Mouse (Mus musculus) lung, adult 2 months (tissue): ENCODE measurements around the gene 6430531B16Rik. TPM values are rescaled to one million over a fixed set of nuclear protein-coding genes. Genes with fewer than 3 reads are reported as not detected.

Experiments used
- DNase-seq: peaks from one replicate; pipeline ENCODE4 v3.0.0; 2022
- H3K4me1 ChIP-seq: fragments of 200-500 bp; 2 replicates; pipeline ENCODE4 v1.6.1; 2011; ENCODE audit warnings: low read length; ENCODE audit not compliant: control insufficient read depth, insufficient read depth
- H3K4me3 ChIP-seq: fragments of 200-500 bp; replicated peaks from 2 replicates; pipeline ENCODE3; 2011; ENCODE audit warnings: low read depth, mild to moderate bottlenecking, control low read depth, low read length; ENCODE audit errors: extremely low read depth
- CTCF ChIP-seq: fragments of 200-500 bp; IDR thresholded peaks from 2 replicates; pipeline ENCODE4 v1.5.1; 2011; ENCODE audit warnings: mild to moderate bottlenecking, low read length, control low read depth; ENCODE audit not compliant: insufficient read depth
- POLR2A ChIP-seq: fragments of 200-500 bp; IDR thresholded peaks from 2 replicates; pipeline ENCODE4 v1.6.1; 2011; ENCODE audit warnings: low read depth, mild to moderate bottlenecking, control low read depth, low read length, borderline replicate concordance; ENCODE audit errors: extremely low read depth
- WGBS: fragments of 180-500 bp; shearing (Covaris S2); methylation state at CpG from one replicate; pipeline ENCODE4 v1.1.7; 2018; 5-methylcytosine and 5-hydroxymethylcytosine counted together
- polyA plus RNA-seq: library from polyadenylated mRNA; depleted of rRNA; stranded (reverse); fragments of >200 nt; gene quantifications from 2 replicates; pipeline ENCODE4 v1.2.3, GENCODE M21; 2012; rRNA removed

Gene 6430531B16Rik
- polyA plus RNA-seq = 5.6 and 6.8 TPM in 2 replicates

GRCm38 (mm10) chr7:139978278-139978892 is at the start of gene 6430531B16Rik:
Gene 6430531B16Rik, minus strand, starts transcription at chr7:139978755.
- 0 out of 2 replicates have a peak, but pooled peaks cover 3% of the 10 kb centered on the region for H3K4me1 ChIP-seq
- TF ChIP-seq CTCF = no peak
- TF ChIP-seq POLR2A = peak; percentile 24; the same call in 1 of the 2 replicates
- DNase-seq = peak; percentile 68
- 7% methylated on average over 32 of the region's 32 CpGs for WGBS
- H3K4me3 ChIP-seq = peak within 1 kb of the TSS; percentile 34

GRCm38 (mm10) chr7:140011336-140011735 is 32.8 kb upstream of the 6430531B16Rik start:
- 98% methylated on average over 17 of the region's 17 CpGs for WGBS
- Histone ChIP-seq H3K4me3 (no peak overlapping the region), H3K4me1 (no peaks in the 10 kb centered on the region)
- no peak for DNase-seq
- TF ChIP-seq CTCF (no peak), POLR2A (no peak)

GRCm38 (mm10) chr7:140007781-140008180 is 29.2 kb upstream of the 6430531B16Rik start:
- Histone ChIP-seq H3K4me1 (no peaks in the 10 kb centered on the region), H3K4me3 (no peak overlapping the region)
- no peak for DNase-seq
- TF ChIP-seq CTCF = no peak
- TF ChIP-seq POLR2A = no peak
- WGBS = 92% methylated on average over 9 of the region's 9 CpGs

DNA sequence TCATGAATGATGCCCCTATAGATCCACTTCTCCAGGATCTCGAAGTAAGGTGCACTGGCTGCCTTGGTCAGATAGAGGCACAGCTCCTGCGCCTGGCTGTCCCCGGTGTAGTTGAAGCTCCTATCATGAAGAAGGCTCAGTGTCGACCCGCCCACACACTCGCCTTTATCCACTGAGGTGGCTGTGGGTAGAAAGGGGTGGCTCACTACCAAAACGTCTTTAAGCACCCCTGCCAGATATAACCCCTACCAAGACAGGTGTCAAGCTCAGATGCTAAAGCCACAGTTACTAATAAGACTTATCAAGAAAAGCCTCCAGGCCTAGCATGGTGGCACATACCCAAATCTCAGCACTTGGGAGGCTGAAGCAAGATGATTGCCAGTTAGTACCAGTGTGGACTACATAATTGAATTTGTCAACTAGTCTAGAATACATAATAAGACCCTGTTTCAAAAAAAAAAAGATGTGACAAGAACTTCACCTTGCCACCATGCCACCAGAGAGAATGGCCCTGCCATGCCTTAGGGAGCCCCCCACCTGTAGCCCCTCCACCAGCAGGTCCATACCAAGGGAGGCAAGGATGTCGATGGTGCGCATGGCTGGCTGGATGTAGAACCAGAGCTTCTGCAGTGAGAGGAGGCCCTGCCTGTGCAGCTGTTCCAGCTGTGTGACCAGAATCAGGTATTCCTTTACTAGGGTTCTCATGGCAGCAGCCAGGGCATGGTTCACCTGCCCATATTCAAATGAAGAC is 28.5 kb upstream of the 6430531B16Rik start:
- 93% methylated on average over 9 of the region's 9 CpGs for WGBS

DNA sequence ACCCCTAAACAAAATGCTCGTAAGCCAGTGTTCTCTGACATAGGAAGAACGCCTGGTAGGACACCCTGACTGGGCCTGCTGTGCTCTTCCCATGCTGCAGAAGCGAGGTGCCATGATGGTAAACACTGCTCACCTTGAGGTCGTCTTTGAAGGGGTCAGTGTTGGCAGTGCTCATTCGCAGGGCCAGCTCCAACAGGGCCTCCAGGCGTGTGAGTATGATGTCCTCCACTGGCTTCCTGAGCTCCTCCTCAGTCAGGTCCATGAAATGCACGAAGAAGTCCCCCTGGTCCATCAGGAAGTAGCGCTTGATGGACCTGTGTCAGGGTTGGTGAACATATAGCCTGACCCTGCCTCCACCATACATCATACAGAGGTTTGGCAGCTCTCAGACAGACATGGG is 26.1 kb upstream of the 6430531B16Rik start:
- no peak for TF ChIP-seq CTCF
- no peak for TF ChIP-seq POLR2A
- 91% methylated on average over 8 of the region's 8 CpGs for WGBS
- Histone ChIP-seq H3K4me3 (no peak overlapping the region), H3K4me1 (no peaks in the 10 kb centered on the region)
- DNase-seq = no peak

More for the DNA sequence above, 28.5 kb upstream of the 6430531B16Rik start:
- Histone ChIP-seq H3K4me1 (no peaks in the 10 kb centered on the region), H3K4me3 (no peak overlapping the region)
- TF ChIP-seq POLR2A (no peak), CTCF (no peak)
- DNase-seq = no peak

DNA sequence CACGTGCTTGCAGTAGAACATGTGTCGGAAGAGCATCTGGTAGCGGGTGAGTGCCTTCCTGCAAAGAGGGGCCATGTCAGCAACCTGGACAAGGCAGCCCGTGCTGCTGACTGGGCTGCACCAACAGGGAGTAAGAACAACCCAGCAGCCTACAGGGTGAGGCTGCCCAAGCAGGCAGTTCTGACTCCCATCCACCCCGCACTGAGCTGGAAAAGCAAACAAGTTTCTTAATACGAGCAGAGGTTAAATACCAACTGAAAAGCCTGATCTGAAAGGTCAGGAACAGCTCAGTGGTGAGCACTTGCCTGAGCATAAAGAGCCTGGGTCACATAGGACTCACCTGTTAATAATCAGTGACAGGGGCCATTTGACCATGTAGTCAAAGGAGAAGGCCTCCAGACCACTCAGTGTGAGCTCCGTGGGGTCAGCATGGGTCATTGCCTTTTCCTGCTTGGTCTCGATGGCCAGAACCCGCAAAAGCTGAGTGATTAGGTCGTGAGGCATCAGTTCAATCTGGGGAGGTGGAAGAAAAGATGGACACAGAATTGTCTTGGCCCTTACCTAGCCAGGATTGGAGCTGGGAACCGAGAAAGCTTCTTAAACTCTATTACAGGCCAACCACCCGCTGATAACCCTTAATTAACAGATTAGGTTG is 22.7 kb upstream of the 6430531B16Rik start:
- no peak overlapping the region for H3K4me3 ChIP-seq
- H3K4me1 ChIP-seq = no peaks in the 10 kb centered on the region
- no peak for DNase-seq
- 83% methylated on average over 12 of the region's 12 CpGs for WGBS
- no peak for TF ChIP-seq CTCF
- TF ChIP-seq POLR2A = no peak

DNA sequence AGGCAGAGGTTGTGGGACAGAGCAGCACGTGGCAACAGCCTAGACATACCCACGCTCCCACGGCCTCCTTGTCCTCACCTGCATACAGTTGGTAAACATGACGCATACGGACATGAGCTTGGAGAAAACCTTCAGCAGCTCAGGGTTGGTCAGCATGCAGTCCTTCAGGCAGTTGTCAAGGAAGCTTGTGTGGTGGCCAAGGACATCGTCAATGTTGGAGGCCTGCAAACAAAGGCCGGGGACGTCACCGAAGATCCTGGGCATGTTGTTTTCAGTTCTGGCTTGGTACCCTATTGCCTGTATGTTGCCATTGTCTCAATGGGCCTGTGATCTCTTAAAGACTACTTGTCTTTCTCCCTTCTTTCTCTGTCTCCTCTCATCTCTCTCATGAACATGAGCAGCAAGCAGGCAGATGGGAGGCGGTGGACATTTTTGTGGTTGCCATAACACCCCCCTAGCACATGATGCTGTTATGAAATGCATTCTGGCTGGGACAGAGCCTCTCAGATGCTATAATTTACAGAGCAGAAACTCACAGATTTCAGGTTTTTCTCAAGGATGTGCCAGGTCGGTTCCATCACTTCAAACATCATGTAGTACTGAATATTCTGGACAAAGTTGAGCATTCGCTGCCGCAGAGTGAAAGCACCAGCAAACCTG is 20.3 kb upstream of the 6430531B16Rik start:
- no peak for TF ChIP-seq CTCF
- TF ChIP-seq POLR2A = no peak
- no peak for DNase-seq
- Histone ChIP-seq H3K4me3 (no peak overlapping the region), H3K4me1 (no peaks in the 10 kb centered on the region)
- WGBS = 92% methylated on average over 13 of the region's 13 CpGs

GRCm38 (mm10) chr7:139994676-139995075 is 16.1 kb upstream of the 6430531B16Rik start:
- Histone ChIP-seq H3K4me3 (no peak overlapping the region), H3K4me1 (no peaks in the 10 kb centered on the region)
- peak; percentile 51 for DNase-seq
- WGBS = 44% methylated on average over 3 of the region's 3 CpGs
- TF ChIP-seq CTCF (peak; percentile 47), POLR2A (no peak)

GRCm38 (mm10) chr7:139994202-139994601 is 15.6 kb upstream of the 6430531B16Rik start:
- 77% methylated on average over 4 of the region's 4 CpGs for WGBS
- no peak overlapping the region for H3K4me3 ChIP-seq
- no peak for DNase-seq
- TF ChIP-seq CTCF (no peak), POLR2A (no peak)
- no peaks in the 10 kb centered on the region for H3K4me1 ChIP-seq
